Mouse (Mus musculus) left cerebral cortex, adult 8-10 months (tissue): Measurements from ENCODE around the gene Crlf3. TPM values are rescaled to one million over a fixed set of nuclear protein-coding genes. Genes with fewer than 3 reads are reported as not detected.
A peak's percentile ranks its signal among the peaks of the same experiment; 100 is the strongest.

ENCODE experiments used
- DNase-seq, 2 experiments: peaks; one replicate each; pipeline ENCODE4 v3.0.0; 2022; ENCODE audit warnings: low spot score in 2 of 2
- total RNA-seq, 4 experiments: library from RNA; stranded (reverse); gene quantifications; 2 replicates each; pipeline ENCODE4 v1.2.4; 2022

Gene Crlf3
- total RNA-seq: 10 to 100 TPM; 16.1 to 23.6 (median 21.1) TPM

GRCm38 (mm10) chr11:80080826-80081728, at the start of gene Crlf3:
Gene Crlf3, minus strand, starts transcription at chr11:80080991.
- peak; percentile 68 to 87 for DNase-seq

GRCm38 (mm10) chr11:80116411-80116810, 35.6 kb upstream of the Crlf3 start:
- no peak for DNase-seq

GRCm38 (mm10) chr11:80104407-80104806, 23.6 kb upstream of the Crlf3 start:
- no peak for DNase-seq

GRCm38 (mm10) chr11:80101298-80101697, 20.5 kb upstream of the Crlf3 start:
- no peak for DNase-seq

GRCm38 (mm10) chr11:80098444-80099056, 17.8 kb upstream of the Crlf3 start:
- DNase-seq: no peak

- DNase-seq: no peak
Observed at GRCm38 (mm10) chr11:80090555-80091164, 9.9 kb upstream of the Crlf3 start.

- no peak for DNase-seq
Observed at GRCm38 (mm10) chr11:80089817-80090214, 9.0 kb upstream of the Crlf3 start.

- DNase-seq: peak; percentile 67 to 86
Observed at GRCm38 (mm10) chr11:80088917-80089816, 8.4 kb upstream of the Crlf3 start, which contains the start of gene Atad5. Gene Atad5, plus strand, starts transcription at chr11:80089400.

- DNase-seq: peak; percentile 63 to 71
Observed at GRCm38 (mm10) chr11:80086844-80087243, 6.1 kb upstream of the Crlf3 start.

- DNase-seq: no peak
Observed at GRCm38 (mm10) chr11:80085356-80086055, 4.7 kb upstream of the Crlf3 start.

GRCm38 (mm10) chr11:80081786-80082319, 1.1 kb upstream of the Crlf3 start:
- no peak for DNase-seq

GRCm38 (mm10) chr11:80080381-80080825, 388 bp downstream of the Crlf3 start:
- no peak for DNase-seq

- DNase-seq: no peak
Observed at GRCm38 (mm10) chr11:80079751-80080150, 1.0 kb downstream of the Crlf3 start.

GRCm38 (mm10) chr11:80078831-80079230, 2.0 kb downstream of the Crlf3 start:
- no peak for DNase-seq

GRCm38 (mm10) chr11:80077784-80078545, 2.8 kb downstream of the Crlf3 start:
- DNase-seq: no peak

- no peak for DNase-seq
Observed at GRCm38 (mm10) chr11:80075608-80076277, 5.0 kb downstream of the Crlf3 start.

GRCm38 (mm10) chr11:80072365-80072764, 8.4 kb downstream of the Crlf3 start:
- DNase-seq: no peak

- DNase-seq: no peak
Observed at GRCm38 (mm10) chr11:80071039-80071438, 9.8 kb downstream of the Crlf3 start.

- DNase-seq: no peak
Observed at GRCm38 (mm10) chr11:80069815-80070214, 11.0 kb downstream of the Crlf3 start.
